Mouse (Mus musculus): ENCODE measurements at regions not wholly inside any gene's neighbourhood (a gene's known extent, or its start where the extent isn't known, plus 50 kb on each side); places are given as distances from the start of the nearest gene placed in this dataset.

- ATAC-seq (ENCODE audit: low FRiP score) (no peak), DNase-seq (ENCODE audit: low spot score) (no peak)
- 71% methylated on average over 14 of the region's 14 CpGs for WGBS
Measured at GRCm38 (mm10) chr4:95185113-95185915, 133.3 kb upstream of the Jun start.

GRCm38 (mm10) chr4:95185916-95186200, 133.8 kb upstream of the Jun start:
- Histone ChIP-seq H3K4me3 (ENCODE audit: low read depth, low read length) (no peak overlapping the region), H3K36me3 (ENCODE audit: control insufficient read depth, insufficient read depth, low read length) (no peaks in the 10 kb centered on the region), H3K9ac (ENCODE audit: low read depth, low read length) (no peak overlapping the region), H3K9me3 (ENCODE audit: control insufficient read depth, low read length) (no peaks in the 10 kb centered on the region), H3K4me2 (replicated peaks; ENCODE audit: low read depth, low read length) (no peak overlapping the region), H3K4me1 (replicated peaks; ENCODE audit: control insufficient read depth, insufficient read depth, low read length) (no peaks in the 10 kb centered on the region), H3K27me3 (ENCODE audit: control insufficient read depth, insufficient read depth, low read length) (no peaks in the 10 kb centered on the region), H3K27ac (ENCODE audit: low read depth, low read length) (no peak overlapping the region)
- WGBS: 83% methylated on average over 3 of the region's 3 CpGs
- no peak for DNase-seq (ENCODE audit: low spot score)
- ATAC-seq (ENCODE audit: low FRiP score): no peak

More at GRCm38 (mm10) chr4:95185113-95185915, 133.3 kb upstream of the Jun start:
- Histone ChIP-seq H3K27me3 (ENCODE audit: control insufficient read depth, insufficient read depth, low read length) (no peaks in the 10 kb centered on the region), H3K9ac (ENCODE audit: low read depth, low read length) (no peak overlapping the region), H3K9me3 (ENCODE audit: control insufficient read depth, low read length) (no peaks in the 10 kb centered on the region), H3K36me3 (ENCODE audit: control insufficient read depth, insufficient read depth, low read length) (no peaks in the 10 kb centered on the region), H3K4me2 (replicated peaks; ENCODE audit: low read depth, low read length) (no peak overlapping the region), H3K27ac (ENCODE audit: low read depth, low read length) (no peak overlapping the region), H3K4me3 (ENCODE audit: low read depth, low read length) (no peak overlapping the region), H3K4me1 (replicated peaks; ENCODE audit: control insufficient read depth, insufficient read depth, low read length) (no peaks in the 10 kb centered on the region)

- DNase-seq (ENCODE audit: low spot score): no peak
- WGBS: 90% methylated on average over 3 of the region's 3 CpGs
- Histone ChIP-seq H3K9ac (ENCODE audit: low read depth, low read length) (no peak overlapping the region), H3K4me2 (replicated peaks; ENCODE audit: low read depth, low read length) (no peak overlapping the region), H3K27me3 (ENCODE audit: control insufficient read depth, insufficient read depth, low read length) (no peaks in the 10 kb centered on the region), H3K36me3 (ENCODE audit: control insufficient read depth, insufficient read depth, low read length) (no peaks in the 10 kb centered on the region), H3K4me1 (replicated peaks; ENCODE audit: control insufficient read depth, insufficient read depth, low read length) (no peaks in the 10 kb centered on the region), H3K27ac (ENCODE audit: low read depth, low read length) (no peak overlapping the region), H3K9me3 (ENCODE audit: control insufficient read depth, low read length) (no peaks in the 10 kb centered on the region), H3K4me3 (ENCODE audit: low read depth, low read length) (no peak overlapping the region)
- ATAC-seq (ENCODE audit: low FRiP score): no peak
Measured at GRCm38 (mm10) chr4:95188107-95188506, 136.1 kb upstream of the Jun start.

GRCm38 (mm10) chr4:95191654-95192406, 139.8 kb upstream of the Jun start:
- ATAC-seq (ENCODE audit: low FRiP score): no peak
- no peak overlapping the region for H3K4me2 ChIP-seq (replicated peaks; ENCODE audit: low read depth, low read length)
- H3K27me3 ChIP-seq (ENCODE audit: control insufficient read depth, insufficient read depth, low read length): no peaks in the 10 kb centered on the region
- DNase-seq (ENCODE audit: low spot score): no peak
- WGBS: 85% methylated on average over 7 of the region's 7 CpGs
- H3K9ac ChIP-seq (ENCODE audit: low read depth, low read length): no peak overlapping the region
- H3K27ac ChIP-seq (ENCODE audit: low read depth, low read length): no peak overlapping the region
- no peaks in the 10 kb centered on the region for H3K4me1 ChIP-seq (replicated peaks; ENCODE audit: control insufficient read depth, insufficient read depth, low read length)
- H3K36me3 ChIP-seq (ENCODE audit: control insufficient read depth, insufficient read depth, low read length): no peaks in the 10 kb centered on the region
- no peaks in the 10 kb centered on the region for H3K9me3 ChIP-seq (ENCODE audit: control insufficient read depth, low read length)
- H3K4me3 ChIP-seq (ENCODE audit: low read depth, low read length): no peak overlapping the region

- Histone ChIP-seq H3K4me1 (replicated peaks; ENCODE audit: control insufficient read depth, insufficient read depth, low read length) (no peaks in the 10 kb centered on the region), H3K9me3 (ENCODE audit: control insufficient read depth, low read length) (no peaks in the 10 kb centered on the region), H3K9ac (ENCODE audit: low read depth, low read length) (no peak overlapping the region), H3K4me3 (ENCODE audit: low read depth, low read length) (no peak overlapping the region), H3K27ac (ENCODE audit: low read depth, low read length) (no peak overlapping the region), H3K4me2 (replicated peaks; ENCODE audit: low read depth, low read length) (no peak overlapping the region), H3K36me3 (ENCODE audit: control insufficient read depth, insufficient read depth, low read length) (no peaks in the 10 kb centered on the region), H3K27me3 (ENCODE audit: control insufficient read depth, insufficient read depth, low read length) (no peaks in the 10 kb centered on the region)
- no peak for ATAC-seq (ENCODE audit: low FRiP score)
- no peak for DNase-seq (ENCODE audit: low spot score)
Measured at GRCm38 (mm10) chr4:95192562-95192961, 140.5 kb upstream of the Jun start.

- WGBS: 79% methylated on average over 4 of the region's 4 CpGs
- no peaks in the 10 kb centered on the region for H3K4me1 ChIP-seq (replicated peaks; ENCODE audit: control insufficient read depth, insufficient read depth, low read length)
- DNase-seq (ENCODE audit: low spot score) (no peak), ATAC-seq (ENCODE audit: low FRiP score) (no peak)
- no peak overlapping the region for H3K9ac ChIP-seq (ENCODE audit: low read depth, low read length)
- H3K27me3 ChIP-seq (ENCODE audit: control insufficient read depth, insufficient read depth, low read length): no peaks in the 10 kb centered on the region
- H3K27ac ChIP-seq (ENCODE audit: low read depth, low read length): no peak overlapping the region
- no peaks in the 10 kb centered on the region for H3K36me3 ChIP-seq (ENCODE audit: control insufficient read depth, insufficient read depth, low read length)
- no peak overlapping the region for H3K4me3 ChIP-seq (ENCODE audit: low read depth, low read length)
- no peak overlapping the region for H3K4me2 ChIP-seq (replicated peaks; ENCODE audit: low read depth, low read length)
- no peaks in the 10 kb centered on the region for H3K9me3 ChIP-seq (ENCODE audit: control insufficient read depth, low read length)
Measured at GRCm38 (mm10) chr4:95193028-95193427, 141.0 kb upstream of the Jun start.

GRCm38 (mm10) chr4:95193473-95193872, 141.5 kb upstream of the Jun start:
- DNase-seq (ENCODE audit: low spot score) (no peak), ATAC-seq (ENCODE audit: low FRiP score) (no peak)
- no peak overlapping the region for H3K4me3 ChIP-seq (ENCODE audit: low read depth, low read length)
- H3K4me2 ChIP-seq (replicated peaks; ENCODE audit: low read depth, low read length): no peak overlapping the region
- H3K4me1 ChIP-seq (replicated peaks; ENCODE audit: control insufficient read depth, insufficient read depth, low read length): no peaks in the 10 kb centered on the region
- H3K27me3 ChIP-seq (ENCODE audit: control insufficient read depth, insufficient read depth, low read length): no peaks in the 10 kb centered on the region
- no peaks in the 10 kb centered on the region for H3K36me3 ChIP-seq (ENCODE audit: control insufficient read depth, insufficient read depth, low read length)
- no peaks in the 10 kb centered on the region for H3K9me3 ChIP-seq (ENCODE audit: control insufficient read depth, low read length)
- no peak overlapping the region for H3K27ac ChIP-seq (ENCODE audit: low read depth, low read length)
- 89% methylated on average over 4 of the region's 4 CpGs for WGBS
- H3K9ac ChIP-seq (ENCODE audit: low read depth, low read length): no peak overlapping the region

- 81% methylated on average over 5 of the region's 5 CpGs for WGBS
- no peak overlapping the region for H3K9ac ChIP-seq (ENCODE audit: low read depth, low read length)
- no peak overlapping the region for H3K4me2 ChIP-seq (replicated peaks; ENCODE audit: low read depth, low read length)
- H3K4me1 ChIP-seq (replicated peaks; ENCODE audit: control insufficient read depth, insufficient read depth, low read length): no peaks in the 10 kb centered on the region
- DNase-seq (ENCODE audit: low spot score) (no peak), ATAC-seq (ENCODE audit: low FRiP score) (no peak)
- no peaks in the 10 kb centered on the region for H3K9me3 ChIP-seq (ENCODE audit: control insufficient read depth, low read length)
- no peaks in the 10 kb centered on the region for H3K27me3 ChIP-seq (ENCODE audit: control insufficient read depth, insufficient read depth, low read length)
- H3K4me3 ChIP-seq (ENCODE audit: low read depth, low read length): no peak overlapping the region
- H3K27ac ChIP-seq (ENCODE audit: low read depth, low read length): no peak overlapping the region
- H3K36me3 ChIP-seq (ENCODE audit: control insufficient read depth, insufficient read depth, low read length): no peaks in the 10 kb centered on the region
Measured at GRCm38 (mm10) chr4:95194621-95195455, 142.8 kb upstream of the Jun start.
